Mouse (Mus musculus) spleen, postnatal 36 days (tissue): ENCODE data around the gene Ceacam9.
A peak's percentile ranks its signal among the peaks of the same experiment; 100 is the strongest.

Experiments used
- DNase-seq, 2 experiments: peaks; one replicate each; pipeline ENCODE4 v3.0.0; 2022; ENCODE audit warnings: low spot score in 2 of 2, mixed read lengths in 1 of 2

Ceacam9 gene

DNA sequence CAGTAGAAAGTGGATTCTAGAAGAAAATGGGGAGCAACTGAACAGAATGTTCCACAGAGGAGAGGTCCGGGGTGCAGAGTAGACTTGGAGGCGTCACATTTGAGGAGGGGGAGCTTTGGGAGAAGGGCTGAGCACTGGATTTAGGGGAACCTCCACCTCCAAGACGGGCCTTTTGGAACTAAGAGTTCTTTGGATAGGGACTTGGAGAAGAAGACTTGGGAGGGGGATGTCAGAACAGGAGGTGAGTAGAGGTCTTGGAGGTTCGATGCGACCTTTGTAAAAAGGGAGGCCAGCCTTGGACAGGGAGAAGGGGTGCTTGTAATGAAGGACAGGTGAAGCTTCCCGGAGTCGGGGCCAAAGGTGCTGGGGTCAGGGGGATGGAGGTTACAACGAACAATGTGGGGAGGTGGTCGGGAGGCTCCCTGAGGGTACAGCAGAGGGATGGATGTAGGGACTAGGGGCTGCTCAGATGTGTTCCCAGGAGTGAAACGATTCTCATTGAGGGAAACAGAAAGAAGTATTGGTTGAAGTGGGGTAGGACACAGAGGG, 17.4 kb downstream of the Ceacam9 start:
- DNase-seq: no peak

DNA sequence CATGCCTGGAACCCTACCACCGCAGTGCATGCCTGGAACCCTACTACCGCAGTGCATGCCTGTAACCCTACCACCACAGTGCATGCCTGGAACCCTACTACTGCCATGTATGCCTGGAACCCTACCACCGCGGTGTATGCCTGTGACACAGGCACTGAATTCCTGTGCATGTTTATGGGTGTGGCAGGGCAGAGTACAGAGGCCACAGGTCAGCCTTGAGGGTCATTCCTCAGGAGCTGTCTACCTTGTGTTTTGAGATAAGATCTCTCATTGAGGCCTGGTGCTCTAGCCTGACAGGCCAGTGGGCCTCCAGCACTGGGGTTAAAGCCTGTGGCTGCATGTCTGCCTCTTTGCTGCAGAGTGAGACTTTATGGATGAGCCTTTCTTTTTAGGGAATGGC, 23.6 kb downstream of the Ceacam9 start:
- no peak for DNase-seq

- peak; percentile 25 to 45 for DNase-seq
Observed at GRCm38 (mm10) chr7:16746093-16746492, 24.4 kb downstream of the Ceacam9 start.

DNA sequence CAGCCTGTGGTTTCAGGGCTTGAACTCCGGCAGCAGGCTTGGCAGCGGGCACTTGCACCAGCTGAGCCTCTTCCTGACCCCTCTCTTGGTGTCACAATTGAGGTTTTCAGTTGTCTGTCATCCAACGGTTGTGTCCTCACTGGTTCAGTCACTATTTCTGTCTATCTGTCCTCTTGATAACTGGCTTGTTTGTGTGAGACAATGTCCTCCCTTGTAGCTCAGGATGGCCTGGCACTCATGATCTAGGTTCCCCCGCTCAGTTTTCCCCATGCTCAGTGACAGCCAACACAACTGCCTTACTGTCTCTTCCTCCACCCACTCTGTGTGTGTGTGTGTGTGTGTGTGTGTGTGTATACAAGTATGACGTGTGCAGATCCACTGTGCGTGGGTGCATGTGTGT, 25.9 kb downstream of the Ceacam9 start:
- no peak for DNase-seq

- DNase-seq: no peak
Observed at GRCm38 (mm10) chr7:16752016-16752415, 30.3 kb downstream of the Ceacam9 start.

GRCm38 (mm10) chr7:16755362-16756017, 33.8 kb downstream of the Ceacam9 start:
- DNase-seq: no peak

- no peak for DNase-seq
Observed at GRCm38 (mm10) chr7:16758872-16759574, 37.3 kb downstream of the Ceacam9 start.

- peak; percentile 40 to 47 for DNase-seq
Observed at GRCm38 (mm10) chr7:16760292-16760691, 38.6 kb downstream of the Ceacam9 start.

GRCm38 (mm10) chr7:16761005-16761481, 39.3 kb downstream of the Ceacam9 start:
- no peak for DNase-seq

- DNase-seq: no peak
Observed at GRCm38 (mm10) chr7:16761630-16762029, 39.9 kb downstream of the Ceacam9 start.

DNA sequence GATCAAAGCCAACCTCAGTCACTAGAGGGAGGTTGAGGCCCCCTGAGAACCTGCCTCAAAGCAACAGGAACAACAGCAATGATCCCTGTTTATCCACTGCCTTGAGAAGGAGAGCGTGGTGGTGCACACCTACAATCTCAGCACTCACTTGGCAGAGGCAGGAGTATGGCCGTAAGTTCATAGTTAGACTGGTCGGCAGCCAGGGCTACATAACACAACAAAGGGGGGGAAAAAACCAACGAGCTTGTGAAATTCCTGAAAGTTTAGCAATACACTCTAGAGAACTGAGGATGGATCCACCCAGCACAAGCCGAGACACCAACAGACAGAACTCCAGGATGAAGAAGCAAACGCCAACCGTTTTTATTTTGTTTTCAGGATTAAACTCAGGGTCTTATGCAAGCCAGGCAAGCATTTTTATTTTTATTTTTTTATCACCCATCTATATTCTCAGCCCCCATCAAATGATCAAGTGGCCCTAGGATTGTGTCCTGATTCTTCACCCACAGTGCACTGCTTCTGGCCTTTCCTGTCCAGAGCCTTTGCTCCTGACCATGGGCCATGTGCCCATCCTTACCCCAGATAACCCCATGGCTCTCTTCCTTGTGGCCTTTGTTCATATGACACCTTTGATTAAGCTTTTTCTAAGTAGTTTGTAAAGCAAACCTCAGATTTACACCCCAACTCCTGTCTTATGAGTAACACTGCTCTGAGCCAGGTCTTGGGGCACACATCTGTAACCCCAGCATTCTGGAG, 41.9 kb downstream of the Ceacam9 start:
- DNase-seq: no peak

- no peak for DNase-seq
Observed at GRCm38 (mm10) chr7:16766443-16766842, 44.7 kb downstream of the Ceacam9 start.
